In genomic region chr8:105048371-105048854, GRCm38 (mm10) we compare ENCODE assay signal across 27 mouse cellular contexts. TPM values are rescaled to one million over a fixed set of nuclear protein-coding genes. Genes with fewer than 3 reads are reported as not detected.
DNase-seq lines count a peak whose midpoint lies in the region; ATAC-seq and TF ChIP-seq lines count a peak whose summit lies in the region.
"Had no signal": no experiment of that assay in that cellular context is flagged by ENCODE, and none has a peak within 500 bp of the region (broad histone marks: within the 10 kb centered on the region; RNA-seq: fewer than 3 reads in every experiment).

TSS of gene Ces3a (plus strand) at chr8:105048601.

- peak within 1 kb of the TSS; percentile 83 for H3K4me3 ChIP-seq in liver, adult 2 months (ENCODE audit: insufficient read depth, low read depth, low read length)
- no peak within 1 kb of the TSS for H3K4me3 ChIP-seq in liver, embryonic 12.5 days
- H3K4me3 ChIP-seq: embryonic facial prominence, embryonic 13.5 days; embryonic facial prominence, embryonic 15.5 days; erythroblast, embryonic 14.5 days; forebrain, embryonic 10.5 days; forebrain, embryonic 12.5 days had no signal

- no peaks in the 10 kb centered on the region for H3K9me3 ChIP-seq in liver, embryonic 12.5 days (replicated peaks)
- H3K9me3 ChIP-seq: embryonic facial prominence, embryonic 13.5 days; embryonic facial prominence, embryonic 15.5 days; forebrain, embryonic 10.5 days; forebrain, embryonic 12.5 days had no signal

- peaks cover 42% of the 10 kb centered on the region for H3K4me1 ChIP-seq in liver, adult 2 months (ENCODE audit: control insufficient read depth, insufficient read depth, low read length)
- no peaks in the 10 kb centered on the region for H3K4me1 ChIP-seq in liver, embryonic 12.5 days
- H3K4me1 ChIP-seq: embryonic facial prominence, embryonic 13.5 days; embryonic facial prominence, embryonic 15.5 days; forebrain, embryonic 10.5 days; forebrain, embryonic 12.5 days had no signal

- ATAC-seq in liver, embryonic 12.5 days, result no peak
- ATAC-seq: forebrain, embryonic 14.5 days; forebrain, embryonic 16.5 days had no signal

- peak; percentile 73; the same call in 1 of the 2 replicates for TF ChIP-seq POLR2A in liver, adult 2 months (IDR thresholded peaks at IDR 0.05; ENCODE audit: extremely low read depth, insufficient read depth, low read length)

- peaks cover 31% of the 10 kb centered on the region for H3K36me3 ChIP-seq in liver, adult 2 months (ENCODE audit: control insufficient read depth, insufficient read depth, low read length)
- H3K36me3 ChIP-seq in liver, embryonic 12.5 days, result no peaks in the 10 kb centered on the region
- H3K36me3 ChIP-seq: embryonic facial prominence, embryonic 13.5 days; embryonic facial prominence, embryonic 15.5 days; forebrain, embryonic 10.5 days; forebrain, embryonic 12.5 days had no signal

- H3K27me3 ChIP-seq in liver, adult 2 months (ENCODE audit: control insufficient read depth, insufficient read depth, low read length), result no peaks in the 10 kb centered on the region
- no peaks in the 10 kb centered on the region for H3K27me3 ChIP-seq in liver, embryonic 12.5 days (replicated peaks)
- H3K27me3 ChIP-seq: embryonic facial prominence, embryonic 13.5 days; embryonic facial prominence, embryonic 15.5 days; forebrain, embryonic 12.5 days had no signal

- no peak for TF ChIP-seq CTCF in liver, adult 2 months (IDR thresholded peaks at IDR 0.05; ENCODE audit: low read depth, low read length)

- H3K9ac ChIP-seq in liver, adult 2 months (ENCODE audit: low read depth, low read length), result peak within 1 kb of the TSS; percentile 93
- no peak within 1 kb of the TSS for H3K9ac ChIP-seq in liver, embryonic 12.5 days
- H3K9ac ChIP-seq: embryonic facial prominence, embryonic 13.5 days; embryonic facial prominence, embryonic 15.5 days; forebrain, embryonic 12.5 days had no signal

- H3K4me2 ChIP-seq in liver, embryonic 12.5 days, result no peak within 1 kb of the TSS
- H3K4me2 ChIP-seq: embryonic facial prominence, embryonic 13.5 days; embryonic facial prominence, embryonic 15.5 days; forebrain, embryonic 12.5 days had no signal

- H3K79me2 ChIP-seq in liver, adult 2 months (ENCODE audit: control insufficient read depth, insufficient read depth, low read length), result no peaks in the 10 kb centered on the region

- H3K27ac ChIP-seq in liver, adult 2 months (replicated peaks; ENCODE audit: insufficient read depth, low read depth, low read length), result peak within 1 kb of the TSS; percentile 94
- no peak within 1 kb of the TSS for H3K27ac ChIP-seq in liver, embryonic 12.5 days
- H3K27ac ChIP-seq: embryonic facial prominence, embryonic 13.5 days; embryonic facial prominence, embryonic 15.5 days; forebrain, embryonic 10.5 days; forebrain, embryonic 12.5 days had no signal

- 17% methylated on average over 3 of the region's 3 CpGs for WGBS in liver, adult 2 months
- 66% methylated on average over 3 of the region's 3 CpGs for WGBS in liver, embryonic 12.5 days (ENCODE audit: insufficient replicate concordance)

- DNase-seq in adrenal gland, postnatal 14 days, result no peak
- no peak for DNase-seq in adrenal gland, postnatal 4 days (ENCODE audit: low spot score in 2 of 2)
- peak; percentile 93 for DNase-seq in liver, adult 2 months (ENCODE audit: extremely low read depth, low read depth, low spot score)
- DNase-seq: adrenal gland, adult 8-10 months; adrenal gland, postnatal 36 days; cerebellum, adult 11 months; cerebellum, adult 18-20 months; cerebellum, adult 8-10 months; cerebellum, adult 9-11 months; cerebellum, postnatal 14 days; cerebellum, postnatal 36 days; embryo, embryonic 11 days had no signal

RNA-seq across cellular contexts. Expression of gene Ces3a, which starts in this region (rescaled TPM):
- total RNA-seq in adrenal gland, postnatal 14 days (2021), result 3.1 and 78.7 TPM in 2 replicates
- total RNA-seq in adrenal gland, postnatal 4 days (2021), result 10 to 100 TPM in 1 of 2 experiments, 1 to 10 TPM in 1; 1.2 to 41.5 TPM
- 819 and 925 TPM in 2 replicates for total RNA-seq in liver, adult 2 months (2014; rRNA removed)
- polyA plus RNA-seq in liver, adult 2 months (2012; rRNA removed), result 768 and 1,045 TPM in 2 replicates
- polyA plus RNA-seq in liver, embryonic 12.5 days (2016; fragmentation: Nextera tagmentation; extraction: Ambion mirVana), result not detected in 2 replicates
- total RNA-seq: common myeloid progenitor, adult 5-6 weeks; ES-E14; MEL had no signal
- polyA plus RNA-seq: brain, embryonic 14.5 days; C2C12; embryonic facial prominence, embryonic 11.5 days; embryonic facial prominence, embryonic 13.5 days; embryonic facial prominence, embryonic 15.5 days; erythroblast, embryonic 14.5 days; forebrain, embryonic 10.5 days; forebrain, embryonic 12.5 days; forebrain, embryonic 14.5 days; forebrain, embryonic 16.5 days; frontal cortex, adult 2 months had no signal

Comparison
In these comparisons a context has a peak if more than half of its experiments do, and no peak if none do; other contexts are left out.
1. RNA of gene Ces3a (total RNA-seq): 819 to 925 TPM in liver, adult 2 months; 3.1 to 78.7 TPM in adrenal gland, postnatal 14 days and 1.2 to 41.5 TPM in adrenal gland, postnatal 4 days; every median in the first group is over 10 times any median in the second.
2. RNA of gene Ces3a (polyA plus RNA-seq): 768 to 1,045 TPM in liver, adult 2 months; not detected in liver, embryonic 12.5 days; every median in the first group is over 100 times any median in the second.